Mouse (Mus musculus): Measurements from ENCODE around the gene Vipas39.
"Not testable (repeated sequence)": the region's sequence is repeated elsewhere in the genome, so short reads cannot be mapped to it uniquely, and the experiment has no call there.

Gene Vipas39

GRCm38 (mm10) chr12:87266108-87266826 lies at the start of gene Vipas39, which contains the start of gene Ahsa1:
Vipas39 (minus strand) TSS chr12:87266256.
Ahsa1 (plus strand) TSS chr12:87266479.
- peak; percentile 93 for DNase-seq (ENCODE audit: low spot score)

DNA sequence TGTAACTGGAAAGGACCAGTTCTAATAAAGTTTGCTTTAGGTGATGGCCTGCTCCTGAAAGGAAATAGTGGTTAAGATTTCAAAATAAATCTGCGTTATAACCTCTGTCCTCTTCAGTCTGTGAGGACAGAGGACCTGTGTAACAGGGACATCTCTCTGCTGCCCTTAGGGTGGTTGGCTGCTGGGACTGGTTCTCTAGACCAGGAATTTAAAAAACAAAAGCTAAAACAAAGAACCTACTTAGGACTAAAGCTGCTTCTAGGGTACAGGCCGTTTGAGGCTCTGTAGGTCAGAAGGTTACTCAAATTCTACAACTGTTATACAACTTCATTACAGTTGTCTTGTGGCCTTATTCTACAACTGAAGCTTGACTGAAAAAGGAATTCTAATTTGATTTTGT lies 47.0 kb upstream of the Vipas39 start:
- no peak for DNase-seq (ENCODE audit: low spot score)

GRCm38 (mm10) chr12:87306584-87306844 lies 40.5 kb upstream of the Vipas39 start:
- DNase-seq (ENCODE audit: low spot score) = not testable (repeated sequence)

GRCm38 (mm10) chr12:87305767-87306583 lies 39.9 kb upstream of the Vipas39 start:
- no peak for DNase-seq (ENCODE audit: low spot score)

GRCm38 (mm10) chr12:87301189-87301588 lies 35.1 kb upstream of the Vipas39 start:
- DNase-seq (ENCODE audit: low spot score) = no peak

GRCm38 (mm10) chr12:87300441-87300690 lies 34.3 kb upstream of the Vipas39 start:
- DNase-seq (ENCODE audit: low spot score) = no peak

- no peak for DNase-seq (ENCODE audit: low spot score)
Observed at GRCm38 (mm10) chr12:87299657-87300440, 33.8 kb upstream of the Vipas39 start, which contains the start of gene Ism2. Ism2 (minus strand) TSS chr12:87299705.

GRCm38 (mm10) chr12:87299037-87299656 lies 33.1 kb upstream of the Vipas39 start:
- no peak for DNase-seq (ENCODE audit: low spot score)

DNA sequence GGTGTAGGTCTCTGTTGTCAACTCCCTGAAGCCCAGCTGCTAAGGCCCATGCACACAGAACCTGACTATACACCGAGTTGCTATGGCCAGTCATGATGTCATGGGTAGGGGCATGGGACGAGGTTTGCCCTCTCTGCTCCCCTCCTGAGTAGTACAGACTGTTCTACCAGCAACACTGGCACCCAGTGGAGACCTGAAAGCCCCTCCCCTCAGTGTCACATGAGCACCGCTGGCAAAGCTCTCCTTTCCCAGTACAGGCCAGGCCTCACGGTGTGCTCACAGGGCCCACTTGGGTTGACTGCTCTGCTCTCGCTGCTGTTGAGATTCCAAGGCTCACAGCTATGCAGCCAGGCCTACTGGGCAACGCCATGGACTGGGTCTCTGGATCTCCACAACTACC lies 27.9 kb upstream of the Vipas39 start:
- DNase-seq (ENCODE audit: low spot score) = no peak

DNA sequence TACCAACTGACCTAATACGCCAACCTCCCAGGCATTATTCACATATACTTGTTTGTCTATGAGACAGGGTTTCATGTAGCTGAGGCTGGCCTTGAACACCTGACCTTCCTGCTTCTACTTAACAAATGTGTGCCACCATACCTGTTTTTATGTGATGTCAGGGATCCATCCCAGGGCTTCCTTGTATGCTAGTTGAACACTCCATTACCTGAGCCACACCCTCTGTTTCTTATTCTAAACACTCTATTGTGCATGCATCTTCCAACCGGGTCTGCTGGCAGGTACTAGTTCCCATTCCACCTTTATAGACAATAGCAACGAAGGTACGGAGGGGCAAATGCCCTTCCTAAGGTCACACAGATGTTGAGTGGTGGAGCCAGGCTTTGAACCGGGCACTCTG lies 23.0 kb upstream of the Vipas39 start:
- no peak for DNase-seq (ENCODE audit: low spot score)

DNA sequence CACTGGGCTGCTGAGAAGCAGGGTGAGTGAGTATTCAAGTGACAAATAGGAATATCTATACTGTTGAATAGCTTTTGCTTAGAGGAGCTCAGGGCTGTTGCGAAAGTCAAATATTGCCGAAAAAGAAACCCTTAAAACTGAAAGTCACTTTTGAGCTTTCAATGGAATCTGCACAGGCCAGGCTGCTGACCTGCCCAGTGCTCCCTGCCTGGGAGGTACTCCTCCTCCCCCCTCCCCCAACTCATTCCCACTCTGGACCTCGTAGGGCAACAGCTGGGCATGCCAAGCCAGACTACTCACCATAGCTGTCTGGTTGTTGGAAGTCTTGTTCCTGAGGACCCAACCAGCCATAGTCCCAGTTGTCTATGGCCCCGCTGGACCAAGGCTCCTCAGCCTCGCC lies 18.7 kb upstream of the Vipas39 start:
- DNase-seq (ENCODE audit: low spot score) = no peak

- no peak for DNase-seq (ENCODE audit: low spot score)
Observed at GRCm38 (mm10) chr12:87284268-87284667, 18.2 kb upstream of the Vipas39 start.

GRCm38 (mm10) chr12:87283706-87284105 lies 17.6 kb upstream of the Vipas39 start:
- no peak for DNase-seq (ENCODE audit: low spot score)

- DNase-seq (ENCODE audit: low spot score) = no peak
Observed at GRCm38 (mm10) chr12:87282743-87283142, 16.7 kb upstream of the Vipas39 start.

GRCm38 (mm10) chr12:87281766-87282165 lies 15.7 kb upstream of the Vipas39 start:
- no peak for DNase-seq (ENCODE audit: low spot score)

- no peak for DNase-seq (ENCODE audit: low spot score)
Observed at GRCm38 (mm10) chr12:87279879-87280278, 13.8 kb upstream of the Vipas39 start.

GRCm38 (mm10) chr12:87279350-87279749 lies 13.3 kb upstream of the Vipas39 start:
- no peak for DNase-seq (ENCODE audit: low spot score)

GRCm38 (mm10) chr12:87278118-87278730 lies 12.2 kb upstream of the Vipas39 start:
- no peak for DNase-seq (ENCODE audit: low spot score)

GRCm38 (mm10) chr12:87277251-87277650 lies 11.2 kb upstream of the Vipas39 start:
- DNase-seq (ENCODE audit: low spot score) = not testable (repeated sequence)

DNA sequence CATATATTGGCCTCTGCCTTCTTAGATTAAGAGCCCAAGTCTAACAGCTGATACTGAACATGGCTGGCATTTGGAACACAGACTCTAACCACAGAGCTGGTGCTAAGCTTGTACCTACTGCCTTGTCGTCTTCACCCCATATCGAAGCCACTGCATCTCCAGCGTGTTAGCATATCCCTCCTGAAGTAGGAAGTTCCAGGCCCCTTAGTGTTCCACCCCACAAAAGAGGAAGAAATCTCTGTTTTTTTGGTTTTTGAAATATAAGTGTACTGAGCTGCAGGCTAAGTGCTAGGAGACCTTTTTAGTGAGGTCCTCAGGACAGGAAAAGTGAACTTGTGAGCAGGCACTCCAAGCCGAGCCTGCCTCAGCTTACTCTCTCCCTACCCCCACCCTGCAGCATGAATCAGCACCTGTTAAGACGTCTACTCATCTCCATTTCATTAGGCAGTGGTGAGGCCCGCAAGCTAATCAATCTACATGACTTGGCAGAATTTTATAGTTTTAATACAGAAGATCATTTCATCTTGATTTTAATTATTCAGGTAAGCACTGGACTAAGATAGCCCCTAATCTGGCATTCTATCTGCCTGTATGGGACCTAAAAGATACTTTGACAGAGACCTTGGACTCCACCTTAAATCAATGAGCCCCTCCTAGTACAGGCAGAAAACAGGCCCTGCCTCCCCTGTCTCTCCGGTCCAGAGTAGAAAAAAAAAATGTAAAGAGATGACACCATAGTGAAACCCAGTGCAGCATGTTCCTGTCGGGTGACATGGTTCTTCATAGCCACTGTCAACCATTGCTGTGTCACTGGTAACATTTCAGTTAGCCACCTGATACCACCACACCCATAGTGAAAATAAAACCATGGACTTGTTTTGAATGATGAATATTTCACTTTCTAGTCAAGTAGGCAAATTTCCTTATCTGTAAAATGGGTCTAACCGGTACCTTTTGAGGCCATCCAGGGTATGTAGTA lies 9.1 kb upstream of the Vipas39 start:
- no peak for DNase-seq (ENCODE audit: low spot score)

- peak; percentile 66 for DNase-seq (ENCODE audit: low spot score)
Observed at GRCm38 (mm10) chr12:87267682-87268081, 1.6 kb upstream of the Vipas39 start.
